Mouse (Mus musculus) thymus, postnatal 4 days (tissue): ENCODE measurements around the gene Zmynd8.

Source experiments
- DNase-seq: peaks from one replicate; pipeline ENCODE4 v3.0.0; 2021

Gene Zmynd8

GRCm38 (mm10) chr2:165896171-165896570, 2.6 kb downstream of the Zmynd8 start:
- DNase-seq = no peak

DNA sequence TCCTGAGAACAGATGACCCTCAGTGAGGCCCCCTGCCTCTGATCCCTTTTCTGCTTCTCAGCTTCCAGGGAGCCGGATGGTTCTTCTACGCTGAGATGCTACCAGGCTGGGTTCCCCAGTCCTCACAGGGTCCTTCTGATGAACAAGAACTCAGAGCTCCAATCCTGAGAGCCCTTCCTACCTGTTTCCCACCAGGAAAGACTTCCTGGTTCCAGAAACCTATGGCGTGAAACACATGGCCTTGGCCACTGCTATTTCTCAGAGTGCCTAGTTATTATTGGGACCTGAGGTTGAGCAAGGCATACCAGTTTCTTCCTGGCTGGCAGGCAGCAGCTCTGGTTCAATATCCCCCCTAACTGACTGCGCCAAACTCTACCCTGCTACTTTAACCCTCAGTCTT, 3.1 kb downstream of the Zmynd8 start:
- no peak for DNase-seq

DNA sequence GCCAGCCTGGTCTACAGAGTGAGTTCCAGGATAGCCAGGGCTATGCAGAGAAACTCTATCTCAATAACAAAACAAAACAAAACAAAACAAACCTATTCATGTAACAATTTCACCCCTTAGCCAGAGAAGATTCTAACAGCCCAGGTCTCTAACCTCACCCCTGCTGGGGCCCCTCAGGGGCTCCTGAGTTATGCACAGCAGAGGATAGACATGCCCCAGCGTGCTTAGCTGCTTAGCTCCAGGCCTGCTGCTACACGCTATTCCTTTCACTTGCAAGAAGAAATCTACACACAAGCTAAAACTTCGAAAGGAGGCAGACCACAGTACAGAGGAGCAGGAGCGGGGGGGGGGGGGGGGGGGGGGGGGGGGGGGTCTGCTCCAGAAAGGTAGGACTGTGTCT, 4.3 kb downstream of the Zmynd8 start:
- peak; percentile 35 for DNase-seq

- DNase-seq = no peak
Observed at GRCm38 (mm10) chr2:165893232-165893631, 5.6 kb downstream of the Zmynd8 start.

- DNase-seq = peak; percentile 36
Observed at GRCm38 (mm10) chr2:165892626-165893025, 6.2 kb downstream of the Zmynd8 start.

GRCm38 (mm10) chr2:165890401-165890800, 8.4 kb downstream of the Zmynd8 start:
- peak; percentile 84 for DNase-seq

GRCm38 (mm10) chr2:165889874-165890273, 8.9 kb downstream of the Zmynd8 start:
- DNase-seq = no peak

GRCm38 (mm10) chr2:165889266-165889665, 9.6 kb downstream of the Zmynd8 start:
- no peak for DNase-seq

DNA sequence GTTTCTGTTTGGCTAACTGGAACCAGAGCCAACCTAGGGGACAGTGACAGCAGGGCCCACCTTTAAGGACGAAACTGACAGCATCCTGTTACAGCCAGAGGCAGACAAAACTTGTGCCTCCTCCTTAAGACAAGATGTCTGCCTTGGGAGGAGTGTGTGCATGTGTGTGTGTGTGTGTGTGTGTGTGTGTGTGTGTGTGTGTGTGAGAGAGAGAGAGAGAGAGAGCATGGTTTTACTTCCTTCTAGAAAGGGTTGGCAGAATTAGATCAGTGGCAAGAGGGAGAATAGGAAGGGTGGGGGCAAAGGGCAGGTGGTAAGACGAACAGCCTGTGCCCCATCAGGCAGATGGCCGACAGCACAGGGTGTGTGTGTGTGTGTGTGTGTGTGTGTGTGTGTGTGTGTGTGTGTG, 10.0 kb downstream of the Zmynd8 start:
- DNase-seq = no peak

DNA sequence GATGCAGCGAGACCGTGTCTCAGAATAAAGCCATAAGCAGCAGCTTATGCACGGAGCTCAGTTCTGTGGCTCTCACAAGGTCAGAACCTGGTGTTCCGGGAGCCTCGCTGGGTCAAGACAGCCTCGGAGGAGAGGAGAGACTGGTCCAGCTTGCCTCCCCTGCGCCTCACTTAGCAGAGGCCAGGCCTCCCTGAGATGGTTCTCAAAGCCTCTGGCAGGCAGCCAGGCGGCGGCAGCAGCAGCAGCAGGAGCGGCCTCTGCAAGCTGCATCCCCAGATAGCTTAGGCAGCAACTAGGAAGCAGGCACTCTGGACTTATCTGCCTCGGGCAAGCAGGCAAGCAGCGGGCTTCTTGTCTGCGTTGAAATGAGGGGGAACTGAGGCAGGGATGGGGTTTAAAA, 10.4 kb downstream of the Zmynd8 start:
- DNase-seq = peak; percentile 58

DNA sequence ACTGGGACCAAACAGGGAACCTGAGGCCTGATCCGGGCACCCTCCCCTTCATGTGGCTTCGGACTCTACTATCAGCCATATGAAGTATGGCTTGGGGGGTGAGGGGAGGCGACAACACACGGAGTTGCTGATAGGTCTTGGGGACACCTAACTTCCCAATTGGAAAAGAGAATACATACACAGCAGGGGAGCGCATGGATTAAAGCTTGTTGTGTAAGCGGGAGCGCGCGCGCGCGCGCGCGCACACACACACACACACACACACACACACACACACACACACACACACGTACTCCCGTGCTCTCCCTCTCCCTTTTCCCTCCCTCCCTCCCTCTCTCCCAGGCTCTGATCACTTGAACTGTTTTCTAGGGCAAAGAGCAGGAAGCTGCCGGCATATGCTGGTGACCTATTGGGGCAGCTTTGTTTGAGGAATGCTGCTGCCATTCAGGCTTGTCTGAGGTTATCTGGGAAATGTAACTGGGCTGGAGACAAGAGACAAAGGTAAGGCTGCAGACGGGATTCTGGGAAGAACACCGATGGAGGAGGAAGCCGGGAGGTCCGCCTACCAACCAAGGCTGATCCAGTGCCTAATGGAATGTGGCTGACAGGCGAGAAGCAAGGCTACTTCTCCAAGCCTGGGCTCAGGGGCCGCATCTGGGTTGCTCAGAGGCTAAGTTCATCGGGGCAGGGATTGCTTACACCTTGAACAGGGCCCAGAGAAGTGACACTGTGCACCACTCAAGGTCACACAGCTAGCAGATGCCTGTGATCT, 11.8 kb downstream of the Zmynd8 start:
- no peak for DNase-seq

DNA sequence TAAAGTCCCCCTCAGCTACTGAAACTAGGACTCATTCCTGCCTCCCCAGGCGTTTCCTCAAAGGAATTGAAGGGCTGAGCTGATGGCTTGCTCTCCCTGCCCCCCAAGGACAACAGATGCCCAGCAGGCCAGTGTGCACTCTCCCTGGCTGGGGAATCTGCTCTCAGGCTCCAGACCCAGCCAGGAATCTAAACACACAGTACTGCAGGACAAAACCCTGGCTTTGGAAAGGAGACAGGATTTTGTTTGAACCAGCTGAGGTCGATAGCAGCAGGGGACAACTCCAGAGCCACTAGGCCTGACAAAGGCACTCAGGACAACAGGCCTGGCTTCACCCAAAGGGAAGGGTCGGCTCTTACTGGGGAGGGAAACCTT, 12.3 kb downstream of the Zmynd8 start:
- DNase-seq = no peak

GRCm38 (mm10) chr2:165885951-165886320, 12.9 kb downstream of the Zmynd8 start:
- no peak for DNase-seq

DNA sequence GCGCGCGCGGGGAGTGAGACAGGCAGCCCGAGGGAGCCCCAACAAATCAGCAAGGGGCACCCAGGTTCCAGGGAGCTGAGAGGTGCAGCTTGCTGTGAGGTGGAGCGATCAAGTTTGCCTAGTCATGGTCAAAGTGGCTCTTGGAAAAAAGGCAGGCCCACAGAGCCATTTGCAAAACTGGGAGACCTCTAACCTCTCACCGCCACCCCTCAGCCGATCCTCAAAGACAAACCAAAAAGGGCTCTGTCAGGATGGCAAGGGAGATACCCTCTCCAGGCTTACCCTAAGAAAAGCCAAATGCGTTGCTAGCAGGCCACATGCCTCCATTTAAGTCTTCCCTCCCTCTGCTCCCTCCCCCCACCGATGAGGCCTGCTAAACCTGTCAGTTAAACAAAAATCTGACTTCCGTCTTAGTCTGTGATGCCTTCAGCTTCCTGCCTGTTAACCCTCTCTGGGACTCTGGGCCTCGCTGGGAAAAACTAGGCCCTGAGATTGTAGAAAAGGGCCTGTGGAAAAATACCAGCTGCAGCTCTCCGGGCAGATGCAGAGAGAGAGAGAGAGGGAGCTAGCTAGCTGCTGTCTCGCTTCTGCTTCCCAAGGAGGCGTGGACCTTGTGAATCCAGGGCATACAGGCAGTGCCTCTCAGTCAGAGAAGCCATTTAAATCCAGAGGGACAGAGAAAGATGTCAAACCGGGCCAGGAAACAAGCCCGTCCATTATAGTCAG, 13.4 kb downstream of the Zmynd8 start:
- peak; percentile 81 for DNase-seq

DNA sequence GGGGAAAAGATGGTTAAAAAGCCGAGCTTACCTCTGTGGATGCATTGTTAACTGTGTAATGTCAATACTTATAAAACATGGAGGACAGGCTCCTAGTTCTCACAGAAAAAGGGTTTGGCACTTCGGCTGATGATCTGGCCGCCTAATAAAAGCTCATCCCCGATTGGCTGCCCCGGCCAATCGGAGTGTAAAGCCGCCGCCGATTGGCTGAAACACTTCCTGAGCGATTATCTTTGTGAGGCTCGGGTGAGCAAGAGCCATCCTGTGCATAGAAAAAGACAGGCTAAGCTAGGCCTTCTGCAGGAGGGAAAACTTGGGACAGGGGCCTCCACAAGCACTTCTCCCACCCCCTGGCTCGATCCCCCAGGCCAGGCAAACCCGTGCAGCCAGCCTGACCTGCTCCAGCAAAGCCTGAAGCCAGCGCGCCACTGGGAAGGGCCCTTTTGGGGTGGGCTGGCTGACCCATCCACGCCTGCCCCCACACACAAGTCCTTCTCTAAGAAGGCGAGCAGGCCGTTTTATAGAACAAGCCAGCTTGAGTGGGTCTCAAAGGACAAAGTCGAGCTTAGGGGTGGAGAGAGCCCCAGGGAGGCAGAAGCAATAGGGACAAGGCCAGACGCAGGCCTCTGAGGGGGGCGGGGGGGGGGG, 14.1 kb downstream of the Zmynd8 start:
- peak; percentile 91 for DNase-seq

DNA sequence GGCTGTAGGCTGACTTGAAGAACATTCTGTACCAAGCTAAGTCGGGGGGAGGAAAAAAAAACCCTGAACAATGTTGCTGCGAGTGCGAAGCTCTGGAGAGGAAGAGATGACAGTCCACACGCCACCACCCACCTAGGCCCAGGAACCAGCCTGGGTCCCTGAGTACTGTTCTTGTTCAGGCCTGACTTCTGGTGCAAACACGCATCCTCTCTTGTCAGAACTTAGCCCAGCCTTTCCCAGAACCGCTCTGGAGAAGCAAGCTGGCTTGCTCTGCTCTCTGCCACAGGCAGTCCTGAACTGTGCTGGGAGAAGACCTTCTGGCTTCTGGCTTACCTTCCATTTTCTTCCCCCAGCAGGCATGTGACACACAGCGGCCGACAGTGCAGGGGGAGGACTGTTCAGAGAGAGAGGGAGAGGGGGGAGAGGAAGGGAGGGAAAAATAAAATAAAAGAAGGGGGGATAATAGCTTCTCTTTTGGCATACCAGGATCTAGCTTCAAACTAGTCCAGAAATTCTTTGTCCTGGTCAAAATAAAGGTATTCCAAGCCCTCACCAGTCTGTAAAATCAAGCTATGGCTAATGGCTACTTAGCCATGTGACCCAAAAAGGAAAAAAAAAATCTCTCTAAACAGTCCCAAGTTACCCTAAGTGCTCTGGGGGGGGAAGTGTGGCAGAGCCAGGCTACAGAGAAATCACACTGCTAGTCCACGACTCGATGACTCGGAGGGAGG, 14.8 kb downstream of the Zmynd8 start:
- DNase-seq = peak; percentile 62

GRCm38 (mm10) chr2:165883006-165883405, 15.8 kb downstream of the Zmynd8 start:
- DNase-seq = peak; percentile 40

GRCm38 (mm10) chr2:165881585-165882431, 17.0 kb downstream of the Zmynd8 start:
- no peak for DNase-seq

GRCm38 (mm10) chr2:165881220-165881584, 17.6 kb downstream of the Zmynd8 start:
- DNase-seq = no peak

- DNase-seq = no peak
Observed at GRCm38 (mm10) chr2:165880501-165881182, 18.2 kb downstream of the Zmynd8 start.

DNA sequence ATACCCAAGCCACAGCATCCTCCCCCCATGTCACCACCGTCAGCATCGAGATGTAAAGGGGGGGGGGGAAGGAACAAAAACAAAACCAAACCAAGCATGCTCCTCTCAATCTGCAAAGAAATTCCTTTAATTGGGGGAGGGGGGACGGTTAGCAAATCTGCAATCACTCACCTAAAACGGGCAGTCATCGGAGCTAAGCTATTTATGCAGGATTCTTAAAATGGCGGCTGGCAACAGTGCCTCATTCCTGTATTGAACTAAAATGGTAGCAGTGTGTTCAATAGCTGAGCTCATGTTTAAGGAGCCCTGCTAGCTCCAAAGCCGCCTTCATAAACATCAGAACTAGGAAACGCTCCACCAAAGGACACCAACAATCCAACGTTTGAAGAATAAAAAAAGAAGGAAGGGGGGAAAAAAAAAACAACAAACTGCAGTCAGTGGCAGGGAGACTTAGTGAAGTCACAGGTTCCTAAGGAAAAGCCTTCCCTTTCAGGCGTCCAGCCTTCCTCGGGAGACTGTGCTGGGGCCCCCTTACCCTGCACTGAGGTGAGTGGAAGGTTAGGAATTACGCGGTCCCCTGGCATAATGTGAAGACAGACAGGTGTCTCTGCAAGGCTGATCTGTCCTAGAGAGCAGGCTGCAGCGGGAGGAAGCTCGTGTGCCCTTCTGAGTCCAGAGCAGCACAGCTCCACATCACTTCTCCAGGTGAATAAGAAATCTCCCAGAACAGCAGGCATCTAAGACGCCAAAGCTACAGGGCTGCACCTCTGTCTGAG, 19.2 kb downstream of the Zmynd8 start:
- no peak for DNase-seq
